Mouse (Mus musculus) adrenal gland, postnatal 14 days (tissue): Measurements from ENCODE around the gene Pde6g. TPM values are rescaled to one million over a fixed set of nuclear protein-coding genes. Genes with fewer than 3 reads are reported as not detected.

ENCODE experiments used
- DNase-seq: peaks from one replicate; pipeline ENCODE4 v3.0.0; 2021; ENCODE audit warnings: mixed read lengths
- long read RNA-seq, 2 experiments: library from polyadenylated mRNA; stranded (forward); transcript quantifications; one replicate each; pipeline ENCODE4 v2.0.0; 2021
- total RNA-seq: library from RNA; stranded (reverse); gene quantifications from 2 replicates; pipeline ENCODE4 v1.2.3, GENCODE M21; 2021

Pde6g gene
- total RNA-seq, result 0.33 TPM in 1 of 2 replicates, not detected in the other
- long read RNA-seq, experiment 1, result 0 reads
- long read RNA-seq, experiment 2, result 0 reads

DNA sequence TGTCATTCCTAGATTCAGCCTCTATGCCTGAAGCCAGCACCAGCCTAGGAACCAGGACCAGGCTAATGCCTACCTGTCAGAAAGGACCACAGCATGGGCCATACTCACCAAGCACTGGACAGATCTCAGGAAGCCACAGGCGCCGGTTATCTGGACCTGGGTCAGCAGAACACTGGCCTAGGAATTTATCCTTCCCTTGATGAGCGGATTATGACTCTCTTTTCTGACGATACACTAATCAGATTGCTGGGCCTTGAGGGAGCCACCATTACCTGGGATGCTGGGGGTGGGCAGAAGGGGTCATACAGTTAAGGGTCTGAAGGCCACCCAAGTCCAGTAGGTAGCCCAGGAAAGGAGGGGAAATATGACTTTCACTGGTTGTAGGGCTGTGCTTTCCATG lies at the start of gene Pde6g:
Gene Pde6g (minus strand): TSS at position 195 of the 400 bp plus-strand sequence.
- no peak for DNase-seq

GRCm38 (mm10) chr11:120501701-120502100 lies 48.4 kb upstream of the Pde6g start:
- no peak for DNase-seq

- DNase-seq, result no peak
Observed at GRCm38 (mm10) chr11:120501018-120501417, 47.7 kb upstream of the Pde6g start.

- DNase-seq, result no peak
Observed at GRCm38 (mm10) chr11:120500357-120500756, 47.1 kb upstream of the Pde6g start.

DNA sequence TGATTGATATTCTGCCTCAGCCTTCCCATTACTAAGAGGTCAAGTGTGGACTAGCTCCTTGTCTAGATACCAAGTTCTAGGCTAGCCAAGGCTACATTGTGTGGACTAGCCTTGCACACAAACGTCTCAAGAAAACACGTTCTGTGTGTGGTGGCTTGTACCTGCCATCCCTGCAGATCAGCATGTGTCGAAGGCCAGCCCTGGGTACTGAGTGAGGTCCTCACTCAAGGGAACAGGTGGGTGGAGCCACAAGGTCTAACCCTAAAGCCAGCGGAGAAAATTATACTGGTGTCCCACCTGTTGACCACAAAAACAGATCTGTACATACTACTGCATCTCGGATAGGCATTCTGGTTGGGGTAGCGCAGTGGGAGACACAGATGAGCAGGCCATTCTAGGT lies 46.6 kb upstream of the Pde6g start:
- no peak for DNase-seq

DNA sequence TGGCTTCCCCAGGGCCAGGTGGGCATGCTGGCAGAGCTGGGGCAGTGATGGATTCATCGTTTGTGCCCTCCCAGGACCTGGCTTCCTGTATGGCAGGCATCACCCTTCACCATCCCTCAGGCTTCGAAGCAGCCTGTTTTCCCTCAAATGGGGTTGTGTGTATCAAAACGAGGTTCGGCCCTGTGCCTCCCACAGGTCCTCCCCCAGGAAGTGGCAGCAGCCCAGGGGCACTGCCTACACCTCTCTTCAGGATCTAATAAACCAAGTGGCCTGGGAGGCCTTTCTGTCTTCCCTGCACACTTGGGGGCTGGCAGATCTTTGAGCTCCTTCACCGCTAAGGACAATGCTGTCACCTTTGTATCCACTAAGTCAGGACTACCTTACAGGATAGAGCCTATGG lies 45.6 kb upstream of the Pde6g start:
- DNase-seq, result no peak

- peak; percentile 60 for DNase-seq
Observed at GRCm38 (mm10) chr11:120498226-120498625, 44.9 kb upstream of the Pde6g start.

DNA sequence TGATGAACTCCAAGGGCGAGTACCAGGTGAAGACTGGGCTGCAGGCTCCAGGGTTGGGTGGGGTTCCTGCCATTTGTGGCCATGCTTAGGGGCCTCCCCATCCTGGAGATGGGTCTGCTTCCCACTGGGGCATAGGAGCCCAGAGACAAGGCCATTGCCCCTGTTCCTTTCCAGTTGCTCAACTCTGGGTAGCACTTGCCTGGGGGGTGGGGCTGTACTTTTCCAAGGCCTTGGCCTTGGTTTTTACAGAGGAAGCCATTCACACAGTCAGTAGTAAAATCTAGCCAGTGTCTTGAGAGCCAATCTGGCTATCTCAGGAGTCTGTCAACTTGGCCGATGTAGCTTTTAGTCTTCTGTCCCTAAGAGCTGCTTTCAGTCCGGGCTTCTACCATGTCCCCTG lies 44.1 kb upstream of the Pde6g start:
- peak; percentile 81 for DNase-seq

- no peak for DNase-seq
Observed at GRCm38 (mm10) chr11:120493911-120494310, 40.6 kb upstream of the Pde6g start.

- DNase-seq, result no peak
Observed at GRCm38 (mm10) chr11:120493351-120493750, 40.1 kb upstream of the Pde6g start.

DNA sequence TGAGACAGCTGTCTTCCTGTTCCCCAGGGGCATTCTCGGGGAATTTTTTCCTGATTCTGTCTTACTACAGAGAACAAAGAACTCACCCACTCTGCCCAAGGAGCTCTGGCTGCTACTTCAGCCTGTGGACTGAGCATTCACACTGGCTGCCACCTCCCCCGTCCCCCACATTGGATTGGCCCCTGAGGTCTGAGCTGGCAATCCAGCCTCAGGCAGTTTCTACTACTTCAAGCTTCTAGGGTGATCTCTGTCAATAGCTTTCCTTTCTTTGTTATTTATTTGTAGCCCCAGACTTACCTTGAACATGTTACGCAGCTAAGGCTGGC lies 39.5 kb upstream of the Pde6g start:
- DNase-seq, result peak; percentile 46

- peak; percentile 59 for DNase-seq
Observed at GRCm38 (mm10) chr11:120492024-120492877, 39.0 kb upstream of the Pde6g start.

- DNase-seq, result peak; percentile 95
Observed at GRCm38 (mm10) chr11:120491317-120492023, 38.2 kb upstream of the Pde6g start, which contains the start of gene Slc25a10. Gene Slc25a10, plus strand, starts transcription at chr11:120491840.

DNA sequence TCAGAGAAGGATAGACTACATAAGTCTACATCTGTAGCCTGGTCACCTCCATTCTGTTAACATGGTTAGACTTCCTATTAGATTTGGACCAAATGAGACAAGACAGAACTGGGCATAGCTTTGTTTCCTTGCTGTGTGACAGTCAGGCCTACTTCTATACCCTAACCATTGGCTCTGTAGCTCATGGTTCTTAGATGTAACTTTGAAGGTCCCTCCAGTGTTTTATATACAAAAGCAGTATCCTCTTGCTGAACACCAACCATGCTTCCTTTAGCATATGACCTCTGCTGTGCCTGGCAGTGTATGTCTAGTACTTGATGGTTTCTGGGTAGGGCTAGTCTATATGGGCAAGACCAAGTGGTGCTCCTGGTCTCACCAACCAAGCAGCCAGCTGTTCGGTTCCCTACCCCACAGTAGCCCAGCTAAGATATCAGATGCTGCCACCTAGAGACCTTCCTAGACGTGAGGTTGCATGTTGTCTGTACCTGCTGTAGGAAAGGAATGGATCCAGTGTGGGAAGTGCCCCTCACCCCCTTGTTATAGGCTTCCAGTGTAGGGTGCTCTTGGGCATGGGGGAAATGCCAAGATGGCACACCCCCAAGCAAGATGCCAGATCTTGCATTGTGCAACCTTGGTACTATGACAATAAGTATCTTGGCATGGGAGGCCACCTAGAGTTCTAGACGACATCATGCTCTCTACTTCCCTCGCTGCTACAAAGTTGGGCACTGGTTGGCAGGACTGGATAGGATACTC lies 37.2 kb upstream of the Pde6g start:
- DNase-seq, result peak; percentile 48

DNA sequence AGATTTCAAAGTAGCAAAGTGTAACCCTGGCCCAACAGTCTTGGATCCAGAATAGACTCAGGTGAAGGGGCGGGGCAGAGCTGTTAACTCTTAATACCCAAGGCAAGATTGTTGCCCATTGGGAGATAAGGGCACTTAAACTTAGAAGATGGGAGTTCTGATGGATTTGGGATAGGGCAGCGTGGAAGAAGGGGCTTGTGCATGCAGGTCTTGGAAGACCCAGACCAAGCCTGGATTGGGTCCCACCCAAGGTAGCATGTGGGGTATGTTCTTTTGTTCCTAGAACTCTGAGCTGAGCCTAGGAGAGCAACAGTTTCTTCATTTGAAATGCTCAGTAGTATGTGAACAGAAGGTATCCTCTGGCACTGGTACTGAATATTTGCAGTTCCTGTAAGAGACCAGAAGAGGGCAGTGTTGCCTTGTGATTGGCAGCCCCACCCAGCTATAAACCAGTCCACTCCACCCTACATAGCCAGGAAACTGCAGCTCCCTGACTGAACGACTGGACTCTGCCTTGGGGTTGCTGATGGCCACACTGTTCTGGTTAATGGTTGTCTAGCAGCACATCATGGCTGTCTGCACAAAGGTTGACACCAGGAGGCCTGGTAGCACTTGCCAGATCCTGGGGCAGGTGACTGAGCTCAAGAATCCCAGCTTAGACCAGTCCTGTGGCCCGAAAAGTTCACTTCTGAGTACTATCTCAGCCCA lies 35.9 kb upstream of the Pde6g start:
- DNase-seq, result peak; percentile 84

- no peak for DNase-seq
Observed at GRCm38 (mm10) chr11:120488516-120488915, 35.2 kb upstream of the Pde6g start.

DNA sequence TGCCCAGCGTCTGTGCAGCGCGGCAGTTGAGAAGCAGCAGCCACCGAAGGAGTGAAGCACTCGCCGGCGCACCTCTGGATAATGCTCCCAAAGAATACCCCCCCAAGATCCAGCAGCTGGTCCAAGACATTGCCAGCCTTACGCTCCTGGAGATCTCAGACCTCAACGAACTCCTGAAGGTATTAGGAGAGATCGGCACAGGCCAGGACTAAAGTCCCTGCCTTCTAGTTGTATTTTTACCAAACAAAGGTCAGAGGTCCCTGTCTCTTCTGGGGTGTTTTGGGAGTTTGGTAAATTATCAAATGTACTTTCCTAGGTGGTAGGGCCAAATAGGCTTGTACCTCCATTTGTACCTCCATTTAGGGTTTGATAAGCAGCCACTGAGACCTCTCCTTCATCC lies 32.0 kb upstream of the Pde6g start:
- DNase-seq, result no peak

DNA sequence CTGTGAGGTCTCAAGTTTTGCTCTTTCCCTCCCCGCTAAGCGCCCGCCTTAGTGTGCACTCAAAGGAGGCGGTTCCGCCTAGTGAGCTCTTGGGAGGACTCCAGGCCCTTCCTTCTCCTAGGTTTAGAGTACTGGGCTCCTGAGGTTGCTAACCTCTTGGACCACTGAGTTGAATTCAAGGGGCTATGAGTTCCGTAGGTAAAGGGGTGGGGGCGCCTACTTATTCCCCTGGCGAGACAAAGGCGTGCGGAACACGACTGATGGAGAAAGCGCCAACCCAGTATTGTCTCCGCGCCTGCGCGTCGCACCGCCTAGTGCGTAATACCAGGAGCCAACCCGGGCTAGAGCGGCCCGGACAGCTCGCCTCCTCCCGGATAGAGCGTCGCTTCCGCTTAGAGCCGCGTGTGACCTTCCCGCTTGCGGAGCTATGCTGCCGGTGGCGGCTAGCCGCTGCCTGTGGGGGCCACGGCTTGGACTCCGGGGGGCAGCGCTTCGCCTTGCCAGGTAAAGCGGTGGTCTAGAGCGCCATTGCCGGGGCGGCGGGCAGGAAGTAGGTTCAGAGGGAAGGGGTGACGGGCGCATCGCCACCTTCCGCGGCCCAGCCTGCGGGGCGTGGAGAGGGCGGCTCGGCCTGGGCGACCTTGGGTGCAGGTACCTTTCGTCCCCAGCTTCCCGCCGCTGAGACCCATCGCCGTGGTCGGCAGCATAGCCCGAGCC lies 31.1 kb upstream of the Pde6g start, which contains the start of gene Mrpl12:
Gene Mrpl12 (plus strand): TSS at position 349 of the 717 bp plus-strand sequence.
- peak; percentile 94 for DNase-seq

GRCm38 (mm10) chr11:120483448-120483934 lies 30.2 kb upstream of the Pde6g start:
- DNase-seq, result no peak

DNA sequence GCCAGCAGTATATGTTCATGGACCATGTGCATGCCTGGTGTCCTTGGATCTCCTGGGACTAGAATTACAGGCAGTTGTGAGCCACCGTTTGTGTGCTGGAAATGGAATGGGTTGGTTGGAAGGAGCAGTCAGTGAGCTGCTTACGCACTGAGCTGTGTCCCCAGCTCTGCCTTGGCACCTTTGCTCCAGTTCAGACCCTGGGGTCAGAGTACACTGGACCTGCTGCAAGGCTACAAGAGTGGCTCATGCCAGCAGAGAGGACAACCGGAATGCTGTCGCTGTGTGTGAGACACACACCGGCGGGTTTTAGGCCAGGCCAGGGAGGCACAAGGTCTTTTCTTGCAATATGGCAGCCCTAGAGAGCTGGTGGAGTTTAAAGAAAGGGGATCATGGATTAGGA lies 18.8 kb upstream of the Pde6g start:
- no peak for DNase-seq

DNA sequence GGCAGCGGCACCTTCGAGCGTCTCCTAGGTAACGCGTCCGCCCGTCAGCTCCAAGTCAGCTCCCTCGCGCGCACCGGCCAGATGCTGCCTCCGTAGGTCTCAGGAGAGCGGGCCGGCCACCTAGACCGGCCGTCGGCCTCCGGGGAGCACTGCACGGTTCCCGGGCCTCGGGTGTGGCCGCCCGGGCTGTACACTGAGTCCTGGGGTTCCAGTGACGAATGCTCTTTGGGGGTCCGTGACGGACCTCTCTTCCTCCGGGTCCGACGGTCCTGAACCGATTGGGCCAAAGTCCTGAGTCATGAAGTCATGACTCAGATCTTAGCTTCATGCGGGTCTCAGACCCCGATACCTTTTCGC lies 14.4 kb upstream of the Pde6g start:
- no peak for DNase-seq
